Mouse (Mus musculus) heart, embryonic 11.5 days (tissue): Measurements from ENCODE around the gene Nxpe4. TPM values are rescaled to one million over a fixed set of nuclear protein-coding genes. Genes with fewer than 3 reads are reported as not detected.

ENCODE experiments used
- ATAC-seq: fragments of 200-750 bp; cut with Nextera tagmentation; replicated peaks from 2 replicates; pipeline ENCODE4 v1.8.0; 2017; ENCODE audit warnings: moderate library complexity; ENCODE audit not compliant: insufficient number of reproducible peaks, low FRiP score, low TSS enrichment
- H3K27ac ChIP-seq: fragments of 300-500 bp; sonication (generic); 2 replicates; pipeline ENCODE4 v1.5.1; 2014; ENCODE audit warnings: mild to moderate bottlenecking, low read depth, low read length
- H3K27me3 ChIP-seq: fragments of 300-500 bp; sonication (generic); 2 replicates; pipeline ENCODE4 v1.6.1; 2014; ENCODE audit warnings: mild to moderate bottlenecking, low read length, mixed read lengths; ENCODE audit not compliant: control insufficient read depth, insufficient read depth
- H3K36me3 ChIP-seq: fragments of 300-500 bp; sonication (generic); 2 replicates; pipeline ENCODE4 v1.6.1; 2014; ENCODE audit warnings: mild to moderate bottlenecking, low read length, moderate library complexity, mixed read lengths; ENCODE audit not compliant: control insufficient read depth, insufficient read depth
- H3K4me1 ChIP-seq: fragments of 300-500 bp; sonication (generic); 2 replicates; pipeline ENCODE4 v1.6.1; 2014; ENCODE audit warnings: low read length; ENCODE audit not compliant: control insufficient read depth, insufficient read depth
- H3K4me2 ChIP-seq: fragments of 300-500 bp; sonication (generic); 2 replicates; pipeline ENCODE4 v1.6.1; 2014; ENCODE audit warnings: mild to moderate bottlenecking, moderate library complexity
- H3K4me3 ChIP-seq: fragments of 300-500 bp; sonication (generic); 2 replicates; pipeline ENCODE4 v1.5.1; 2014; ENCODE audit warnings: low read depth, low read length
- H3K9ac ChIP-seq: fragments of 300-500 bp; sonication (generic); 2 replicates; pipeline ENCODE4 v1.6.1; 2014; ENCODE audit warnings: mild to moderate bottlenecking, low read depth, low read length, moderate library complexity
- H3K9me3 ChIP-seq: fragments of 300-500 bp; sonication (generic); replicated peaks from 2 replicates; pipeline ENCODE4 v1.6.1; 2016; ENCODE audit warnings: low read length; ENCODE audit not compliant: control insufficient read depth
- WGBS: fragments of 180-500 bp; shearing (Covaris S2); extraction: QIAGEN DNeasy Blood & Tissue Kit; methylation state at CpG from one replicate; pipeline ENCODE4 v1.1.7; 2014; ENCODE audit not compliant: insufficient replicate concordance; 5-methylcytosine and 5-hydroxymethylcytosine counted together
- polyA plus RNA-seq: library from polyadenylated mRNA; unstranded; fragments of >200 nt; fragmentation: Nextera tagmentation; extraction: Ambion mirVana; gene quantifications from 2 replicates; pipeline ENCODE4 v1.2.1, GENCODE M21; 2014

The Nxpe4 gene
- polyA plus RNA-seq, 1 experiment from 2014 or later: 2.6 TPM

DNA sequence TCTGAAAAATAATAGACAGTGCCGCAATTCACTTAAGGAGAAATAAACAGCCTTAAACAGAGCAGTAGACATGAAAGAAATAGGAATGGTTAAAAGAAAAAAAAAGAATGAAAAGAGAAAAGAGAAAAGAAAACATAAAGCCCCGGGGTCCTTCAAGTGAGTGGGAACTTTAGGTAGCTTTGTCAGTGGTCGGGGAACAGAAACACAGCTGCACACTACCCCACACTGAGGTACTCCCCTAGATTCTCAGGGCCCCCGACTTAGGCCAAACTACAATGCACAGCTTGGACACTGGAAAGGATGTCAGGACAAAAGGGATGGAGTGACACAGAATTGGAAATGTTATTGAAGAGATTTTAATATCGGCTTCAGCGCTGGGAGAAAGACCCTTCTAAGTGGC lies 200.9 kb downstream of the Nxpe4 start:
- WGBS: 79% methylated on average over 6 of the region's 6 CpGs
- peak overlapping the region; percentile 89 for H3K27ac ChIP-seq
- no peaks in the 10 kb centered on the region for H3K36me3 ChIP-seq
- H3K9me3 ChIP-seq: no peaks in the 10 kb centered on the region
- H3K4me2 ChIP-seq: no peak overlapping the region; the same call in 1 of the 2 replicates
- H3K9ac ChIP-seq: 0 out of 2 replicates have a peak overlapping the region, but pooled peaks have one; percentile 22
- no peak overlapping the region for H3K4me3 ChIP-seq
- no peak for ATAC-seq
- peaks cover 3% of the 10 kb centered on the region; the same call in 1 of the 2 replicates for H3K4me1 ChIP-seq
- no peaks in the 10 kb centered on the region for H3K27me3 ChIP-seq

DNA sequence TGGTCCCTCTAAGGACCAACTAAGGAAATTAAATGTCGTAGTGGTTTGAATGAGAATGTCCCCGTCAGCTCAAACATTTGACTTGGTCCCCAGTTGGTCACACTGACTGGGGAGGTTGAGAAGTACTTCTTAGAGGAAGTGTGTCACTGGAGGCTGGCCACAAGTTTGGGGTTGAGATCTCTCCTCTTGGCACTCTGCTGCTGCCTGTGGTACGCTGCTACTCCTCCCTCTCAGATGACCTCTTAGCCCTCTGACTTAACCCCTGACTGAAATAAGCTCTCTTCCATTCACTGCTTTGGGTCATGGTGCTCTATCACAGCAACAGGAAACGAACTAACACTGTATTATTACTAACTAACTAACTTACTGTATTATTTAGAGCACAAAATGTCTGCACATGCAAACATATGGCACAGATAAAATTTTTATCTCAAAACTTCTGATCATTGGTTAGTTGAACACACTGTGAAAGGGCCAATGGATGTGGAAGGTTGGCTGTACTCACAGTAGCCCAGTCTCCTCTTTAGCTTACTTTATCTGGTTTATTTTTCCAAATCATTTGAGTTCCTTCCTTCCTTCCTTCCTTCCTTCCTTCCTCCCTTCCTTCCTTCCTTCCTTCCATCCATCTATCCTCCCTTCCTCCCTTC lies 211.5 kb downstream of the Nxpe4 start:
- 74% methylated on average over 4 of the region's 4 CpGs for WGBS
- H3K4me2 ChIP-seq: no peak overlapping the region

DNA sequence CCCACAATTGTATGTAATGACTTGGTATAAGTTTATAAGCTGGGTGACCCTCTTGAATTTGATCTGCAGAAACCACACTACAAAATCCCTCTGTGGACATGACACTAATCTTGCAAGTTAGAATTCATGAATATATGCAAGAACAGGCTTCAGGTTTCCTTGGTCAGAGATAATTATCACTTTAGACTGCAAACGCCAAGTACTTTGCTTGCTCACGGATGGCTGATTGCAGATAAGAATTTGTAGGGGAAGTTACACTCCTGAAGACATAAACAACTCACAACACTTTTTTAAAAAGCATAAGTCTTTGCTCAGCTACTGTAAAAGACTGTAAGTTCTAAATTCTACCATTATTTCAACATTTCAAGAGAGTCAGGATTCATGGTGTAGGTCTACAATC lies 212.5 kb downstream of the Nxpe4 start:
- Histone ChIP-seq H3K27ac (no peak overlapping the region), H3K9ac (no peak overlapping the region), H3K36me3 (no peaks in the 10 kb centered on the region), H3K4me2 (no peak overlapping the region), H3K9me3 (no peaks in the 10 kb centered on the region), H3K27me3 (no peaks in the 10 kb centered on the region), H3K4me1 (no peaks in the 10 kb centered on the region), H3K4me3 (no peak overlapping the region)
- WGBS: 30% methylated on average over 2 of the region's 2 CpGs
- no peak for ATAC-seq

More for the DNA sequence above, 211.5 kb downstream of the Nxpe4 start:
- H3K9ac ChIP-seq: no peak overlapping the region
- H3K27me3 ChIP-seq: no peaks in the 10 kb centered on the region
- H3K9me3 ChIP-seq: no peaks in the 10 kb centered on the region
- no peaks in the 10 kb centered on the region for H3K36me3 ChIP-seq
- H3K4me3 ChIP-seq: no peak overlapping the region
- H3K27ac ChIP-seq: no peak overlapping the region
- ATAC-seq: no peak
- no peaks in the 10 kb centered on the region for H3K4me1 ChIP-seq

DNA sequence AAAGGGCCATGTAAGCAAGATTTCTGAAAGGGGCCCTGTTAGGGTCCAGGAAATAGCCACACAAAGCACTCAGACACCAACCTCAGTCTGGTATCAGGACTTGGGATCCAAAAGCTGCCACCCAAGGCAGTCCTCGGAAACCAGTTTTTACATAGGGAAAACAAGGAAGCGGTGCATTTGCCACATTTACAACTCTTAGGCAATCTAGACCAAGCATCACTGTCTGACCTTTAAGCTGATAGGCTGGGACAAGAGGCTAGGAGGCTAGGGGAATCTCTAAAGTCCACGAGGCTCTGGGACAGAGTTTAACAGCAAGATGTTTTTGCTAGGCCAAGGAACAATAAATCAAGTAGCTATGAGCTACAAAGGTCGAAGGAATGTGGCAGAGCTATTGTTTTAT lies 226.6 kb downstream of the Nxpe4 start:
- H3K9ac ChIP-seq: no peak overlapping the region
- no peak overlapping the region for H3K4me3 ChIP-seq
- H3K4me1 ChIP-seq: no peaks in the 10 kb centered on the region
- no peak for ATAC-seq
- H3K27ac ChIP-seq: no peak overlapping the region
- no peak overlapping the region for H3K4me2 ChIP-seq
- no peaks in the 10 kb centered on the region for H3K36me3 ChIP-seq
- 70% methylated on average over 4 of the region's 4 CpGs for WGBS
- no peaks in the 10 kb centered on the region for H3K9me3 ChIP-seq
- no peaks in the 10 kb centered on the region for H3K27me3 ChIP-seq

DNA sequence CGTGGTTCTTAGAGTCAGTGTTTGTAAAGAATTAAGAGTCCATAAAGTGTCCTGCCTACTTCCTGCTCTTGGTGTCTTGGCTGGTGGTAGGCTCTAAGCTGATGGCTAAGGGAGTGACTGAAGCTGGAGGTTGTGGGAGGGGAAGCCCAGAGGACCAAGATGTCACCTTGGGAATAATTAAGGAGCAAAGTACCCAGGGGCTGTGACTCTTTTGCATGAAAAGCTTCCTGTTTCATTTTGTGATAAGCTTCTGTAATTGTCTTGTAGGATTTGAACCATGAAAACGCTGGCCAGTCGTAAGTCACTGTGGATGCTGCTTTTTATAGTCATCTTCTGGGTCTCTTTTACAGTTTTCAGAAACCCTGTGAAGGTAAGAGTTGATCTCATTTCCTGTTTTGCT lies 228.2 kb downstream of the Nxpe4 start:
- Histone ChIP-seq H3K27me3 (no peaks in the 10 kb centered on the region), H3K4me1 (no peaks in the 10 kb centered on the region), H3K4me2 (no peak overlapping the region), H3K4me3 (no peak overlapping the region), H3K9me3 (no peaks in the 10 kb centered on the region), H3K9ac (no peak overlapping the region), H3K27ac (no peak overlapping the region), H3K36me3 (no peaks in the 10 kb centered on the region)
- WGBS: 69% methylated on average over 3 of the region's 3 CpGs
- no peak for ATAC-seq

DNA sequence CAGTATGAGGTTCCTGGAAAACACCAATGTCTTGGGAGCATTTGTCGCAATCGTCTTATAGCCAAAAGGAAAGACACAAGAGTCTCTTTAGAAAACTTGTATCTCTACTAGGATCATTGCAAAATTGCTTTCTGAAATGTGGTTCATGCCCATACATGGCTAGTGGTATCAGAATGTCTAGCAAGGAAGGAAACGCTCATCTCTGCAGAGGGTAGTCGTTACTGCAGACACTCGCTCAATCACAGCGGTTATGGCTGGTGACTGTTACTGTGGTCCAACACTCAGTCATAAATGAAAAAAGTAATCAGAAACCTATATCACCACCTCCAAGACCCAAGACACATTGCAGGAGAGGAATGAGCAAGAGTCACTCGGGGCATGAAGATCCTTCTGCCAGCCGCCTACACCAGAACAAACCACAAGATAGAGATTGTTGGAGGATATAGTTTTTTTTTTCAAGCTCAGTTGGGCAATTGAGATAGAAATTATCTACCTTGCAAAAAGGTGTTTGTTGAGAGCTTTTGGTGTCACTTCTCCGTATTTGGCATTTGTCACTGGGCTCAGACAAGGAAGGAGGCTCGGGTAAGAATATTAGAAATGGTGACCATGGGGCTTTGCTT lies 241.9 kb downstream of the Nxpe4 start:
- no peak overlapping the region for H3K4me2 ChIP-seq
- no peak for ATAC-seq
- H3K4me3 ChIP-seq: no peak overlapping the region
- no peaks in the 10 kb centered on the region for H3K9me3 ChIP-seq
- no peak overlapping the region for H3K27ac ChIP-seq
- no peaks in the 10 kb centered on the region for H3K27me3 ChIP-seq
- H3K36me3 ChIP-seq: no peaks in the 10 kb centered on the region
- H3K4me1 ChIP-seq: no peaks in the 10 kb centered on the region
- 86% methylated on average over 10 of the region's 10 CpGs for WGBS
- H3K9ac ChIP-seq: no peak overlapping the region

DNA sequence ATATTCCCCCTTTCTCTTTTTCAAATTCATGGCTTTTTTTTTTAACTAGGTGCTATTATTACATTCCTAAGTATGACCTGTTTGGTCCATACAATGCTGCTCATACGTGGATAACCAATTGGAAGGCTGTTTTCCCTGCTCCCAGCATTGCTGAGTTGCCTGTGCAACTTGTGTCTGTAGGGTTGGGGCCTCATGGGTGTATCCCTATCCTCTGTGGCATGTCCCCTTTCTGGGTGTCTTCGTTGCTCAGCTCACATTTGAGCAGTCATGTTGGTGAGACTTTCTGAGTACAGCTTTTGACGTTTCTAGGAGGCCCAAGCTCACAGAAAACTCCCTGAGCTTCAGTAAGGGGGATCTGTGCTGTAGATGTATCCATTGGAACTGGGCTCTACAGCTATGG lies 242.9 kb downstream of the Nxpe4 start:
- H3K36me3 ChIP-seq: no peaks in the 10 kb centered on the region
- no peaks in the 10 kb centered on the region for H3K9me3 ChIP-seq
- 57% methylated on average over 3 of the region's 3 CpGs for WGBS
- no peak for ATAC-seq
- H3K4me1 ChIP-seq: no peaks in the 10 kb centered on the region
- no peak overlapping the region for H3K9ac ChIP-seq
- H3K27me3 ChIP-seq: no peaks in the 10 kb centered on the region
- H3K4me2 ChIP-seq: no peak overlapping the region
- H3K27ac ChIP-seq: no peak overlapping the region
- H3K4me3 ChIP-seq: no peak overlapping the region

DNA sequence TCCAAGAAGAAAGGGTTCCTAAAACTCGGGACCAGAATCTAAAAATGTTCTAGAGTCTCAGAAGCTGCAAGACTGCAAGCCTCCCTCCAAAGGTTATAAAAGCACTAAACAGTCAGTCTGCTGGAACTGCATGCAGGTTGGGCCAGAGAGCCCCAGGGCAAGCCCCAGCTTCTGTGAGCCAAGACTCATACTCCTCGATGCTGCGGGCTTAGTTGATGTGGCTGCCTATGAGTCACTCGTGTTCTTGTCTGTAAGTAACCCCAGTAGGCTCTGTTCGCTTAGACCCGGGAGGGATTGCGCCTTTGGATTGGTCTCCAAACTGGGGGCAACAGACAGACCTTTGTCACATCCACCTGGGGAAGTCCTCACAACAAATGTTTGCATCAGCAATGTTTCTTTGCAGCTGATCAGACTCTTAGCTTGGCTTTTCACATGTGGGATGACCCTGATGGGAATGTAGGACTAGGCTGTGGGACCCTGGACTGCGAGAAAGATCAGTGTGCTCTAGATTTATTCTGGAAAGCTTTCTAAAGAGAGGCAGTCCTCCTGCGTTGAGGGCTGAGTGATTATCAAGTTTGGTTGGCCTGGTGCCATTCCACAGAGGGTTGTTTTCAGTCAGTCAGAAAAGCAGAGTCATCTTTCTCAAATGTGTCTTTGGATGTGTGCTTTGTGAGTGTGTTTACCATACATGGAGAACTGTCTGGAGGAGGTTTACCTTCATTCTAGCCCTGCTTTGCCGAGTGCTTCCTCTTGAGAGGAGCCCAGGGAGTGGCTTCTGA lies 245.9 kb downstream of the Nxpe4 start:
- Histone ChIP-seq H3K9ac (no peak overlapping the region), H3K27me3 (no peaks in the 10 kb centered on the region), H3K36me3 (no peaks in the 10 kb centered on the region), H3K4me3 (no peak overlapping the region), H3K27ac (no peak overlapping the region), H3K4me2 (no peak overlapping the region), H3K4me1 (no peaks in the 10 kb centered on the region), H3K9me3 (no peaks in the 10 kb centered on the region)
- 75% methylated on average over 10 of the region's 10 CpGs for WGBS
- no peak for ATAC-seq
